Mouse (Mus musculus) ovary, adult 18-20 months (tissue): Measurements from ENCODE around the gene Slc5a5.

Experiments
- DNase-seq: peaks from one replicate; pipeline ENCODE4 v3.0.0; 2022; ENCODE audit warnings: low spot score, mixed read lengths

The Slc5a5 gene

DNA sequence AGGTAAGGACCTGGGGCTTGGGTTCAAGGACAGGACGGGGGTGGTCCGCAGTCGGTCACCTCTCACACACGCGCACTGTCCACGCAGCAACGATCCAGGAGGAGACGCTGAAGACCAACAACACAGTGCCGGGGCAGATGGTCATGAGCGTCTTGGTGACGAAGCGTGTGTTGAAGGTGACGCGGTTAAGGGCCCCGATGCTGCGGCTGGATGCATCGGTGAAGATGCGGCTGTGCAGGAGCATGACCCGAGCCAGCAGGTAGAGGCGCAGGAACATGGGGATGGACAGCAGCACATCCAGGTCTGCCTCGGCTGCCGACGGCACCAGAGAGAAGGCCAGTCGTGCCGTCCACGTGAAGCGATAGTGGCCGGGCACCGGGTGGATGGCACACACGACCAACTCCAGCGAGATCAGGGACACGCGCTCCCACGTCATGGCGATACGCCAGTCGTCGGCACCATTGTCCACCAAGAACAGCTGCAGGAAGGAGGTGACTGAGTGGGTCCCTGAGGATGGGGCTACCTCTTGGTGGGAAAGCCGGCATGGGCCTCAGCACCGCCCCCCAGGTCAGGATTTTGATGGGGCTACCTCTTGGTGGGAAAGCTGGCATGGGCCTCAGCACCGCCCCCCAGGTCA lies 39.8 kb downstream of the Slc5a5 start:
- no peak for DNase-seq

GRCm38 (mm10) chr8:70851837-70852236 lies 40.7 kb downstream of the Slc5a5 start:
- no peak for DNase-seq

GRCm38 (mm10) chr8:70850947-70851346 lies 41.6 kb downstream of the Slc5a5 start:
- DNase-seq: no peak

- no peak for DNase-seq
Measured at GRCm38 (mm10) chr8:70850132-70850845, 42.3 kb downstream of the Slc5a5 start.

GRCm38 (mm10) chr8:70849333-70849990 lies 43.1 kb downstream of the Slc5a5 start:
- DNase-seq: no peak

GRCm38 (mm10) chr8:70846371-70847154 lies 46.0 kb downstream of the Slc5a5 start:
- DNase-seq: no peak

- DNase-seq: no peak
Measured at GRCm38 (mm10) chr8:70845108-70845507, 47.4 kb downstream of the Slc5a5 start.

- peak; percentile 67 for DNase-seq
Measured at GRCm38 (mm10) chr8:70844523-70844922, 48.0 kb downstream of the Slc5a5 start.

GRCm38 (mm10) chr8:70843941-70844340 lies 48.6 kb downstream of the Slc5a5 start:
- DNase-seq: no peak

- DNase-seq: no peak
Measured at GRCm38 (mm10) chr8:70843214-70843773, 49.3 kb downstream of the Slc5a5 start.

DNA sequence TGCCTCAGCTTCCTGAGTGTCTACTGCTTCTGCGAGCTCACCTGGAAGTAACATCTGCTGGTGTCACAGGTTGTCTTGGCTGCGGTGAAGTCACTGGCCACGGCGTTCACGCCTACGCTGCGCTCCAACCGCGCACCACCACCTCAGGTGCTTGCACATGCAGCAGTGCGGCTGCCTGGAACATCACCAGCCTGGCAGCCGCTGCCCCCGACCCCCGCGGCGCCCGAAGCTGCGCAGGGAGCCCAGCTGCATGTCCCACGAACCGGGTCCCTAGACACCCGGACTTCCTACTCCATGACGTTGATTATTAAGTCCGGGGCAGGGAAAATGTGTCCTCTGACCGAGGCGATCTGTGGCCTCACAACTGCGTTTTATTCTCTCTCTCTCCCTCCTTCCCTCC lies 50.1 kb downstream of the Slc5a5 start:
- no peak for DNase-seq

GRCm38 (mm10) chr8:70841147-70842072 lies 51.1 kb downstream of the Slc5a5 start:
- DNase-seq: peak; percentile 70

- DNase-seq: no peak
Measured at GRCm38 (mm10) chr8:70840590-70840989, 52.0 kb downstream of the Slc5a5 start.

GRCm38 (mm10) chr8:70839408-70840351 lies 52.9 kb downstream of the Slc5a5 start, which contains the start of gene Arrdc2:
Arrdc2 (minus strand) TSS chr8:70839720.
- DNase-seq: peak; percentile 100

DNA sequence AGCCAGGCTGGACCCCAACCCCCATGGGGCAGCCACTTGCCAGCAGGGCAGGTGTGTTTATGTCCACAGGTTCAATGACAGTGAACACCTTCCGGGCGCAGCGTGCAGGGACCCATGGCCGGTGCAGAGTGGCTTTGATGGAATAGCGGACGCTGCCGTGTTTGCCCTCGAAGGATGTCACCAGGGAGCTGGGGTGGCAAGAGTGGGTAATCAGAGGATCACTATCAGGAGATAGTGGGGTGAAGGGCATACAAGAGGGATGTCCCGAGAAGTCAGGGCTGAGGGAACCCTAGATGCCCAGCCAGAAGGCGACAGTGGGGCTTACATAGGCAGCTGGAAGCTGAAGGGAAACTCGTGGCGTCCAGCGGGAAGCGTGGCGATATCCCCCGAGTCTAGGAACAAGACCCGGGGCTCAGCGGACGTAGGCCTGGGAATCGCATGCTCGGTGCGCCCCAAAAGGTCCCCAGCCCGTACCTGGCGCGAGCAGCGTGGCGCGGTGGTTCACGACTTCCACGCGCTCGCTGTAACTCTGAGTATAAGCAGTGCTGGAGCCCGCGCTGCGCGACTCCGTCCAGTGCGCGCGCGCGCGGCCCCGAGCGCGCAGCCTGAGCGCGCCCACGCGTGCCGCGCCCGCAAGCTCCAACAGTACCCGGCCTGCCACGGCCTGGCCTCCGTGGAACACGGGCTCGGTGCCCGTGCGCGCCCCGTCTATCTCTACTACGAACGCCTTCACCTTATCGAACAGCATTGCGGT lies 53.7 kb downstream of the Slc5a5 start:
- DNase-seq: no peak

DNA sequence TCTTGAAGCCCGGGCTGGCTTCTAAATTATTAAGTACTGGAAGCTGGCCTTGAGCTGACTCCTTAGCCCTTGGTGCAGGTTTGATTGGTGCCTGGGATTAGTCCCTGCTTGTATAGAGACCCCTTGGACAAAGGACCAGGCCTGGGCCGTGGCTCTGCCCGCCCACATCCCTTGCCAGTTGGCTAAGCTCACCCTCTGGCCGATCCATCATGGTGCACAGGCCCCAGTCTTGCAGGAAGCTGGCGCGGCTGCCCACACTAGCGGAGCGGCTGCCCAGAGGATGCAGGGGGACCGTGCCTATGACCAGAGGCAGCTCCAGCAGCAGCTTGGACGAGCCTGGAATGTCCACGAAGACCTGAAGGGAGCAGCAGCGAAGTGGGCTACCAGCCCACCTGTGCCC lies 55.9 kb downstream of the Slc5a5 start:
- no peak for DNase-seq

GRCm38 (mm10) chr8:70834071-70834470 lies 58.5 kb downstream of the Slc5a5 start:
- DNase-seq: no peak

DNA sequence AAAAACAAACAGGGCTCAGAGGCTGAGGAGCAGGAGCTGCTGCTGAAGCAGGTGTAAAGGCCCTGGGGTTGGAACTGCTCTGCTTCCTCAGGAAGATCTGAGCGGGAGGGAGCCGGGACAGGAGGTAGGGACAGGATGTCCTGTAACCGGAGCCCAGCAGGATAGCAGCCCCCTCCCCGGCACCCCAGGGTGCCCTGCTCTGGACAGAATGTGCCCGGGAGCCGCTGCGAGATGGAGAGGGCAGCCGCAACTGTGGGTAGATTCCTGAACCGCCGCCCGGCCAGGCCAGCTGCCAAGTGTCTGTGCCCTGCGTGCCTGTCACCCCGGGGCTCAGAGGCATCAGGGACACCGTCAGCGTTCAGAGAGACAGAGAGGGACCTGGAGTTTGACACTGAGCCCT lies 59.0 kb downstream of the Slc5a5 start:
- peak; percentile 49 for DNase-seq

GRCm38 (mm10) chr8:70833018-70833482 lies 59.5 kb downstream of the Slc5a5 start:
- DNase-seq: no peak
